Mouse (Mus musculus) cerebellum, postnatal 25 days (tissue): ENCODE measurements around the gene Efemp2.

Experiments used
- DNase-seq, 2 experiments: peaks; one replicate each; pipeline ENCODE4 v3.0.0; 2021; ENCODE audit warnings: mixed read lengths in 2 of 2

The Efemp2 gene

GRCm38 (mm10) chr19:5503687-5504086, 29.9 kb downstream of the Efemp2 start, which contains the start of gene 1700020D05Rik:
1700020D05Rik (minus strand) TSS chr19:5503787.
- DNase-seq: no peak

- DNase-seq: peak; percentile 95 to 99
Observed at GRCm38 (mm10) chr19:5510031-5511026, 36.6 kb downstream of the Efemp2 start, which contains the start of gene Snx32. Snx32 (minus strand) TSS chr19:5510538.

GRCm38 (mm10) chr19:5511074-5511632, 37.4 kb downstream of the Efemp2 start:
- DNase-seq: no peak

GRCm38 (mm10) chr19:5512091-5513004, 38.6 kb downstream of the Efemp2 start:
- DNase-seq: no peak

DNA sequence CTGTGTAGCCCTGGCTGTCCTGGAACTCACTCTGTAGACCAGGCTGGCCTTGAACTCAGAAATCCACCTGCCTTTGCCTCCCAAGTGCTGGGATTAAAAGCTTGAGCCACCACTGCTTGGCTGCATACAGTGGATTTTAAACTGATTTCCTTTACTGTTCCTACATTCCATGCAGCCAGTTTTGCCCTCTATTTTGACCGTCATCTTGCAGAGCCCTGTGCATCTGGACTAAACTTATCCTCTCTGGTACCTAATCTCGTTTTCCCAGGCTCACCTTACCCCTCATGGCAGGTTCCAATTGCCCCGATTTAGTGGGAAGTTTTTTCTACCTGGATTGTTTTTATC, 39.2 kb downstream of the Efemp2 start:
- DNase-seq: no peak

DNA sequence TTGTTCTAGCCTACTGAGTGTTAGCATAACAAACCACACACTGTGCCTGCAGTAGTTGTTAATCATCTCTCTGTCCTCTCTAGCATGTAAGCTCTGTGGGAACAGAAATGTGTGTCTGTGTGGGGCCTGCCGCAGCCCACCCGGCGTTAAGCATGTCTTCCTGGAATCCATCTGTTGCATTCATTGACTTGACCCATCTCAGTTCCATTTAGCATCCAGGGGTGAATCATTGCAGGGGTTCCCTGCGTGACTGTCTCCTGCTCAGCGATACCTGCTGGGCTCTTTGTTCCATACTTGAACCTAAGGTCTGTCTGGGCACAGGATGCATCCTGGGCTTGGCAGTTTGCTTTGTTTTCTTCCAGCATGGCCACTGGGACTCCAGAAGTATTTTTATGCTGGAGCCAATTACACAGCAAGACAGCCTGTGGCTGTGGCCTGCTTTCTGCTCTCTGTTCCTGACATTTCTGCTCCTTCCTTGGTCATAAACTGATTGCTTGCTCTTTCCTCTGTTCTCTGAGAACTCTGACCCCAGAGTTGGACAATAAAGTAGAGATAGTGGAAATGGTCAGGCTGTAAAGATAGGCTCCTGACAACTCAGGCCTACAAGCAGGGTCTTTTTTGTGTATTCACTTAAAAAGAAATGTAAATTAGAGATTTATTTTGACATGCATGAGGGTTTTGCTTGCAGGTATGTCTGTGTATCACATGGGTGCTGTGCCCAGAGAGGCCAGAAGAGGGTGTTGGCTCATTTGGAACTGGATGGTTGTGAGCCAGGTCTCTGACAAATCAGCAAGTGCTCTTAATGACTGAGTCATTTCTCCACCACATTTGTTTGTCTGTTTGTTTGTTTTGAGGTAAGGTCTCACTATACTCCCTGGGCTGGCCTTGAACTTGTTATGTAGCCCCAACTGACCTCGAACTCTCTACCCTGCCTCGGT, 42.4 kb downstream of the Efemp2 start:
- DNase-seq: no peak

DNA sequence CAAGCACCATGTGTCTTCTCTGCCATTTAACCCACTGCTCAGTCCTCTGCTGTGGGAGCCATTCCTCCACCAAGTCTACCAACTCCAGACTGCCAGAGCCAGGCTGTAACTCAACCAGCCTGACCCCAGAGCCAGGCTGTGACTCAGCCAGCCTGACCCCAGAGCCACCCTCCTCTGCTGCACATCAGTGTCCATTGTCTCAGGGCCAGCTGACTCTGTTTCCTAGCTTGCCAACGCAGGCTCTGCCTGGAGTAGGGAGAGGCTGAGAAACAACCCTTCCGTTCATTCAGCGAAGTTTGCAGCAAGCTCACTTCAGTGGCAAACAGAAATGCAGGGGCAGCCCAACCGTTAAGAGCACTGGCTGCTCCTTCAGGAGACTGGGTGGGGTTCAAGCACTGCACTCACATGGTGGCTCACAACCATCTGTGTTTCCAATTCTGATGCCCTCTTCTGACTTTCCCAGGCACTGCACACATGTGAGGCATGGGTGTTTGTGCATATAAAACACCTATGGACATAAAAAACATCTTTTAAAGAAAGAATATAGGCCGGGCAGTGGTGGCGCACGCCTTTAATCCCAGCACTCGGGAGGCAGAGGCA, 43.3 kb downstream of the Efemp2 start:
- DNase-seq: no peak

GRCm38 (mm10) chr19:5518721-5519120, 45.0 kb downstream of the Efemp2 start:
- no peak for DNase-seq

DNA sequence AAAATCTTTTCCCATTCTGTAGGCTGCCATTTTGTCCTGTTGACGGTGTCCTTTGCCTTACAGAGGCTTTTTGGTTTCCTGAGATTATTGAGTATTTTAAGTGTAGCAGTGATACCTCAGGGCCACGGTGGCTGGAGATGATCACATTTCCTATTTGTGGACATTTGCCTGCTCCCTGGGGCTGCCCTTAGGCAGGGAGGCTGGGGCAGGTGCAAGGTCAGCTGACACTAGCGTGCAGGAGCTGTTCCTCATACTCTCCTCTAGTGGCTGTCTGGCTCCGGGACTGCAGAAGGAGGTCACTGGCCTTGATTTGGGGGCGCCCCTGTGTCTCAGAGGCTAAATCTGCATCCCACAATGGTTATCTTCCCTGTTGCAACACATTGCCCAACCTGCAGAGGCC, 51.5 kb downstream of the Efemp2 start:
- DNase-seq: no peak

DNA sequence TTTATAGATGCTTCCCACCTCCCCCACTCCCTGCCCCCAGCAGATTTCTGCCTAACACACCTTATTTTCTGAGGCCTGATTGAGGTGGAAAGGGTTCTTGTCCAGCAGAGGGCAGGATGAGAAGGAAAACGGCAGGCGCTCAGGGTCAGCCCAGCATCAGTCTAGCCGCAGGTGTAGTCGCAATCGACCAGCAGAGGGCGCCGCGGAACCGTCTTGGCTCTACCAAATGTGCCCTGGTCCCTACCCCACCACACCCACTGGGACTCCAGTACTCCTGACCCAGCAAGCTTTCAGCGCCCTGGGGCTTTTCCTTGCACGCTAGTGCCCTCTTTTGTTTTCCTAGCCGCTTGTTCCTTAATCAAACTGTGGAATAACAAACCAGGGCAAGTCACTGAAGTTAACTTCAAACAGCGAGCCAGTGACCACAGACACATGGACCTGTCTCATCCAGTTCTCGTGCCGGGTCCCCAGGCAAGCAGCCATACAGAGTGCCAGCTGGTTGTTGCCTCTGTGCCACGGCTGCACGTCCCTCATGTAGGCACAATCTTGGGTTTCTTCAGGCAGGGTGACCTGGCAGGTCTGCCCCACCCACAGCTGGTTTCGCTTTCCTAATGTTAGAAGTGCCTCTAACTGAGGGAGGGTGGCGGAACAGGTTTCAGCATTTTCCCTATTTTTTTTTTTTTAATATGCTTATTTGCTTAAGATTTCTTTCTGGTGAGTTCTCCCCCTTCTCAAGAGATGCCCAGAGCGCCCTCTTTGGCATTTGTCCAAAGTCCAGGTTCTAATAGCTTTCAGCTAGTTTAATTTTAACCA, 55.8 kb downstream of the Efemp2 start:
- DNase-seq: peak; percentile 99

- DNase-seq: no peak
Observed at GRCm38 (mm10) chr19:5530138-5530524, 56.4 kb downstream of the Efemp2 start.
